Mouse (Mus musculus) central nervous system, embryonic 14 days (tissue): ENCODE data around the gene Arf4. TPM values are rescaled to one million over a fixed set of nuclear protein-coding genes. Genes with fewer than 3 reads are reported as not detected.

Source experiments
- polyA plus RNA-seq: library from polyadenylated mRNA; depleted of rRNA; stranded (reverse); fragments of >200 nt; gene quantifications from 2 replicates; pipeline ENCODE4 v1.2.3, GENCODE M21; 2012; rRNA removed

The Arf4 gene
- 213 and 216 TPM in 2 replicates for polyA plus RNA-seq

GRCm38 (mm10) chr14:26637851-26638707 is at the start of gene Arf4:
Gene Arf4 (plus strand): TSS chr14:26638074.

GRCm38 (mm10) chr14:26669292-26670073 is 31.6 kb downstream of the Arf4 start, which contains the start of gene Pde12:
Gene Pde12 (minus strand): TSS chr14:26669883.

DNA sequence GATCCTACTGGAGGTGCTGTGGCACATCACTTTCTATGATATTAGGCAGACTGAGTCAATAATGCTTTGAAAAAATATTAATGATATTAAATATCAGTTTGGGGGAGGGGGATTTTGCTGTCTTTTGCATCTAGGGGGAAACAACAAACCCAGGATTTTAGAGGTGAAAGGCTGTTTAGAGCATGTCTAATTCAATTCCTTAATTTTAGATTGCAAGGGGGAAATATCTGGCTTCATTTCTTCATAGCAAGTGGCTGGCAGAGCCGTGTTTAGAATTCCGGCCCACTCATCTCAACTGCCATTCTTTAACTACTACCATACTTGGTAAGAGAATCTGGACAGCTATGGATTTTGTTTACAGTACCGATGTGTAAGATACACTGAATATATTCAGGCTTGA is 55.1 kb downstream of the Arf4 start, which contains the start of gene Dnah12:
Dnah12 (plus strand) TSS at position 301 of the 400 bp plus-strand sequence.

Other genes with a start within 250 kb of the Arf4 start
- gene Slmap, start 103.1 kb upstream of the Arf4 start, polyA plus RNA-seq, result 22.9 and 23.1 TPM in 2 replicates
- 17.2 and 18.3 TPM in 2 replicates for gene Dennd6a, start 64.2 kb upstream of the Arf4 start, polyA plus RNA-seq
- 6.8 and 7.5 TPM in 2 replicates for gene Pde12, start 31.8 kb downstream of the Arf4 start, polyA plus RNA-seq
- 0.05 and 0.06 TPM in 2 replicates for gene Dnah12, start 55.2 kb downstream of the Arf4 start, polyA plus RNA-seq